Mouse (Mus musculus): ENCODE measurements around the gene Vcam1.

Vcam1 gene

DNA sequence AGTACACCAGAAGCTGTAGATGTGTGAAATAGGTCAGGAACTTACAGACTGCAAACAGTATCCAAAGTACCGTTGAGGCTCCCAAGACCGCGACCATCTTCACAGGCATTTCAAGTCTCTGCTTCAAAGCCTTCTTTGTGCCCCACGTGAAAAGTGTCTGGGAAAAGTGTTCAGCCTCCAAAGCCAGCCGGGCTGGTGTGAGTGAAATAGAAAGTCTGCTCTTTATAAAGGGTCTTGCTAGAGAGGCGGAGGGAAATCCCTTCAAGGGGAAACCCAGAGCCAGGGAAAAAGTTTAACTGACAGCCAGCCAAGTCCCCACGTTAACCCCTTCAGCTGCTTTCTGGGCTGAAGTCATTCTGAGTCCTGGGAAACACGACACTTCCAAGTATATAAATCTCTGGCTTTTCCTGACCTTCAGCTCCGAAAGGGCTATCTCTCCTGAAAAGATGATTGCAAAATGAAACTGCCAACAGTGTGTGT lies at the start of gene Vcam1:
Vcam1 (minus strand) TSS at position 430 of the 480 bp plus-strand sequence.
- DNase-seq (ENCODE audit: low read depth in 2 of 2, low spot score in 2 of 2), result no peak

DNA sequence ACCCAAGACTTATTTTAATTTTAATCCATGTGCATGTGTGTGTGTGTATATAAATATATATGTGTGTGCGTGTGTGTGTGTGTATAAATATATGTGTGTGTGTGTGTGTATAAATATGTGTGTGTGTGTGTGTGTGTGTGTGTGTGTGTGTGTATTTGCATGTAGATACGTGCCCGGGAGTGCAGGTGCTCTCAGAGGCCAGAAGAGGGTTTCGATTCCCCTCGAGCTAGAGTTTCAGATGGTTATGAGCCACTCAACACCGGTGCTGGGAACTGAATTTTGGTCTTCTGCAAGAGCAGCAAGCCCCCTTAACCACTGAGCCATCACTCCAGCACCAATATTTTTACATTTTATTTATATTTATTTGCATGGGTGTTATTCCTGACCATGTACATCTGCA lies 45.6 kb upstream of the Vcam1 start:
- no peak for DNase-seq (ENCODE audit: low read depth in 2 of 2, low spot score in 2 of 2)

DNA sequence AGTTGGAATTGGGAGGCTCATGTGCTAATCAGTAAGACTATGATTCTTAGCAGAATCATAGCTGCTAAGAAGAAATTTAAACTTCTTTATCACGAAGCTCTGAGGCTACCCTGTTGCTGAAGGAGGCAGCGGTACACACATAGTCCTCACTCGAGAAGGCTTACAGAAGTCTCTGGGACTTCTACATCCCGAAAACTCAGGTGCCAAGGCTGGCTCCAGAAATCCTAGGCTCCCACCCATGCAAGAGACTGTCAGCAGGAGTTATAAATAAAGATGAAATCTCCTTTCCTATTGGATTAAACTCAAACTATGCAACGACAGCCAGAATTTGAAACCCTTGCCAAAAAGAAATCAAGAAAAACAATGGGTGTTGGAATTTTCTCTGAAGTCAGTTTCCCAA lies 42.0 kb upstream of the Vcam1 start:
- DNase-seq (ENCODE audit: low read depth in 2 of 2, low spot score in 2 of 2), result no peak

DNA sequence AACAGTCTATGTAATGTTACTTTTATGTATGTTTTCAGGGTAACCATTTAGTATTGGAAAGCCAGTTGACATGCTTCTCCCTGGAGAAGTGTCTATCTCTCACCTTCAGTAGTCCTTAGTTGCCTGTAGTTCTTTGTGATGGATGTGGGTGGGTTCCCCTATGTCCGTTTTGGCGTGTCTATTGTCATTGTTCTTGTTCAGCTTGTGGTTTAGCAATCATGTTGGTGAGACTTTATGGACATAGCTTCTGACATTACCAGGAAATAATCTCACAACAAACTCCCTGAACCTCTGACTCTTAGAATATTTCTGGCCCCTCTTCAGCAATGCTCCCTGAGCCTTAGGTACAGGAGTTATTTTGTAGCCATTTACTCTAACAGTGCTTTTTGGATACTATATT lies 38.6 kb upstream of the Vcam1 start:
- DNase-seq (ENCODE audit: low read depth in 2 of 2, low spot score in 2 of 2), result no peak

DNA sequence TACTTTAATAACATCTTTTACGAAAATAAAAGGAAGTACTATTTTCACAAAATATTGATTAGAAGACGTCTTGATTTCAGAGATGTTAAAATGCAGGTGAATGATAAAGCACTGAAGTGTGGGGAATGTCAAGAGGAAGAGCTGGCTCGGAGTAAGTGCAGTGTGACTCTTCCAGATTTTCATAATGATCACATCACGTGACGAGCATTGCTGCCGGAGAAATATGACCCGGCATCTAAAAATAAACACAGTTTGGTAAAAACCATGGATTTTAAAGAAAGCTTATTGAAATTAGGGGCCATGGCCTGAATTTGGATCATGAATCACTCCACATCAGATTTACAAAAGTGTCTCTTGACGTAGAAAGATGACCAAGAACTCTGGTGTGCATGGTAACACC lies 36.8 kb upstream of the Vcam1 start:
- no peak for DNase-seq (ENCODE audit: low read depth in 2 of 2, low spot score in 2 of 2)

DNA sequence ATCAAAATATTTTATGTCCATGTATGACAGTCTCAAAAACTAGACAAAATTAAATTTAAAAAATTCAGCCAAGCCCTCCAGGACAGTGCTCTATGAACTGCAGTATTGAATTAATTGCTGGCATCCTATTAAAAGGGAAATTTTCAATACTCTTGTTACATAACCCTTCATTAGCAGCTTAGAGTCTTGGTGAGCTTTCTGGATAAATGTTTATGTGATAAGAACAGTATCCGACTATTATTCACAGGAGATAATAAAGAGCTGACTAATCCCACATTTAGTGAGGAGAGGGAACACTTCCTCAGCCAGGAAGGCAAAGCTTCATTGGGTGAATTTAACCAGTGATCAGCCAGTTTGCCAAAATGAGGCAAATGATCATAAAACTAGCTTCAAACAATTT lies 35.5 kb upstream of the Vcam1 start:
- DNase-seq (ENCODE audit: low read depth in 2 of 2, low spot score in 2 of 2), result no peak

DNA sequence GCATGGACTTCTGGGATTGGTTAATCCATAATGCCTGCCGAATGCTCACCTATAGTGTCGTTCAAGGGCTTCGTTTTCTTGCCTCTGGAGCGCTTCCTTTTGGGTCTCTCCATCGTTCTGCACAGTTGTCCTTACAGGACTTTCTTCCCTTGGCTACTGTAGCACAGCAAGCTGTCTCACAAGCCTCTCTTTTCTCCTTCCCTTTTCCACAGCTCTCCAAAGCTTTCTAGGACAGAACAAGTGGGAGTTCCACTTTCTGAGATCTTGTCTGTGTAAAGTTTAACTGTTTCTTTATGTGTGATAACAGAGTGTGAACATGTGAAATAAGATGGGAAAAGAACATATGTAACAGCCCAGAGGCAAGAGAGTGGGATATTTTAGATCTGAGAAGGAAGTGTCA lies 34.0 kb upstream of the Vcam1 start:
- no peak for DNase-seq (ENCODE audit: low read depth in 2 of 2, low spot score in 2 of 2)

DNA sequence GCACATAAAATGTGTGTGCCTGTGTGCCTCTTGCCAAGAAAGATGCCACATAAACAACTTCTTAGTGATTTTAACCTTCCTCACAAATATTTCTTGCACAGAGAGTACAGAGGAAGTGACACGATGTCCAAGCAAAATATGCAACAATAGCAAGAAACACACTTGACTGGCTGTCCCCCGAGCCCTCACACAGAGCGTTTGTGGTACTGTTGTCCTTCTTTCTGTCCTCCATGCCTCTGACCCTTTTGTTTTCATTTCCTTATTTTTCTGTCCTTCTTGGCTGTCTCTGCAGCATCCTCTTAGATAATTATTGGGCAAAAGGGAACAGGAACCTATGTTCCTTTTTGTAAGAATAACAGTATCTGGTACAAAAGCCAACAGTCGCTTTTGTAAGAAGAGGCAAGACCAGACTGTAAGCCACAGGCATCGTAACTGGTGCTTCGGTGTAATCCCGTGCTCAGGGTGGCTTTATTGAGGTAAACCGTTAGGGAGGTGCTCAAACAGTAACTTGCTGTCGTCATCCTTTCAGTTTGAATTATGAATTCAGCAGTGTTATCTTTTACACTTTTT lies 32.7 kb upstream of the Vcam1 start:
- no peak for DNase-seq (ENCODE audit: low read depth in 2 of 2, low spot score in 2 of 2)

DNA sequence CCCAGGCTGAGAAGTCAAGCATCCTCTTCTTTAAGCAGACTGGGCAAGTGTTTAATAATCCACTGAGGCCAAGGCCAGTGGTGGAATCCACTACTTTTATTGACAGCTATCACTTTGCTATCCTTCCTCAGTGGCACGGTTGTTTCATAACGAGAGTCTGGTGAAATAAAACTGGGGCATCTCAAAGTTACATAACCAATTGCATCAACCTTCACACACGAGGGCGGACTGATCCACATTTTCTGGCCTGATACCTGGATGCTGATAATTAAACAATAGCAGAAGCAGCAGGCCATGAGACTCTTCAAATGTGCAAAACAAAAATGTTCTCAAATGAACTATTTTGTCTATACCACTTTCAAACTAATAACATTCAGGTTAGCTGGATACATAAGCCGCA lies 29.9 kb upstream of the Vcam1 start:
- no peak for DNase-seq (ENCODE audit: low read depth in 2 of 2, low spot score in 2 of 2)

DNA sequence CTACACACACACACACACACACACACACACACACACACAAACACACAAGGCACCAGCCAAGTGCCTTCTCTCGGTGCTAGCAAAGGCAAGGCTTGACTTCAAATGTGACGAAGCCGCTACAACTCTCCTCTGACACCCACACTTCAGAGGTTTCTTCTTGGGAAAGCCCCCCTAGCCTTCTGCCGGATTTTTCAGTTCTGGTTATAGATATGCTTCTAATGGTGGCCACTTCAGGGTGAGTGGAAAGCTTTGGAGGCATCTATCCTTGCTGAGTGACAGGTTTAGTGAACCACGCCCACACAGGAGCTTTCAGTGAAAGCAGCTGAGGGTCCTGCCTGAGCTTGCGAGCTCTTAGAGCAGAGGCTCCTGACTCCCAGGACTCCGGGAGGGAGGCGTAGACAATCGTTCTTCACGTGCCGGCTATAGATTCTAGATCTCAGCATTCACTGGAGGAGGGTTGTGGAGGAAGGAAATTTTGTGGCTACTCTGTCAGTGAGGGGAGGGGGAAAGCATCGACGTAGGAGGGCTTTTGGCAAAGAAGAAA lies 28.0 kb upstream of the Vcam1 start:
- DNase-seq (ENCODE audit: low read depth in 2 of 2, low spot score in 2 of 2), result no peak

DNA sequence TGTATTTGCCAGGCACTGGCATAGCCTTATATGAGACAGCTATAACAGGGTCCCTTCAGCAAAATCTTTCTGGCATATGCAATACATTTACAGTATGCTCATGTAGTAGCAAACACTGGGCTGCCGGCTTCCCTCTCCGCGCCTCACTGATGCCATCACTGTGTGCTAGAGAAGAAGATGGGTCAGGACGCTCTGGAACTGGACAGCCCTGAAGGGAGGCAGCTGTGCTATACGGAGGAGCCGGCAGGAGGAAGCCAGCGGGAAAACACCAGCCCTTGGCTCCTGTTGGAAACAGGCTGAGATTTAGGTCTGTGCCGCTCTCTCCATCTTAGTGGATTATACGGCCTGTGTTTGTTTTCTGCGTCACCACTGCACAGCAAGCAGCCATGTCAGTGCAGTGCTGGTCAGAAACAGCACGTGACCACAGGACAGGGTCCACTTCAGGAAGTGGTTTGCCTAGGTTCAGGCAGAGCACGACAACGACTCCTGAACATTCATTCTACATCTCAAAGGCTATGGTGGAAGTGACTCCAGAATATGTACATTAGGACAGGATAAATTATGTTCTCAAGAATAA lies 20.7 kb upstream of the Vcam1 start:
- no peak for DNase-seq (ENCODE audit: low read depth in 2 of 2, low spot score in 2 of 2)

DNA sequence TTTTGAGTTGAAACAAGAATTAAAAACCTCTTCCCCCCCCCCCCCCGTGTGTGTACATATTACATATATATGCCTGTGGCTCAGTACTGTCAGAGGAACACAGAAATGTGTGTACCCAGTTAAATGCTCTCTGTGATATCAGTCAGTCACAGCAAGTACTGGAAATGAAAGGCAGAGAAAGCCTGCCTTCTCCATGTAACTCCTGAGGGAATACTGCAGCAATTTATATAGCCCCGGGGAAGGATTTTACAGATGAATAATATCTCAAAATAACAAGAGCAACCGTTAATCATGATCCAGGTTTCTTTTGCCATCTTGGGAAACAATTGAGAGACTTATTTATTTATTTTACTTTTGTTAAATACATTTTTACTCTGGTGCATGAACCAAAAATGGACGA lies 19.6 kb upstream of the Vcam1 start:
- no peak for DNase-seq (ENCODE audit: low read depth in 2 of 2, low spot score in 2 of 2)

DNA sequence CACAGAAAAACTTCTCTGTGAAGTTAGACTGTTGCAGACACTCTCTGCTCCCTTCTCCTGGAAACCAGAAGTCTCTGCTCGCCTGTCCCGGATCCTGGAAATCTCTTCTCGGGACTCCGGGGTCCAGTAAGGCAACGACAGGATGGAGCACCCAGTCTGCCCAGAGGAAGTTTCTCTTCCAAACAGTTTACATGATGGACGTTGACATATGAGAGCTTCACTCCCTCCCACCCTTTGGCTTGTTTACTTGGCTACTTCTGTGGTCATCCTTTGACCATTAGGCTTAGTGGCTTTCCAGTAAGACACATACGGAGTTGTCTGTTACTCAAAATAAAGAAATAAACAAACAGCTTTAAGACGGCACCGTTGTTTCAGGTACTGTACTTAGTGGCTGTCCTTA lies 19.2 kb upstream of the Vcam1 start:
- DNase-seq (ENCODE audit: low read depth in 2 of 2, low spot score in 2 of 2), result no peak

DNA sequence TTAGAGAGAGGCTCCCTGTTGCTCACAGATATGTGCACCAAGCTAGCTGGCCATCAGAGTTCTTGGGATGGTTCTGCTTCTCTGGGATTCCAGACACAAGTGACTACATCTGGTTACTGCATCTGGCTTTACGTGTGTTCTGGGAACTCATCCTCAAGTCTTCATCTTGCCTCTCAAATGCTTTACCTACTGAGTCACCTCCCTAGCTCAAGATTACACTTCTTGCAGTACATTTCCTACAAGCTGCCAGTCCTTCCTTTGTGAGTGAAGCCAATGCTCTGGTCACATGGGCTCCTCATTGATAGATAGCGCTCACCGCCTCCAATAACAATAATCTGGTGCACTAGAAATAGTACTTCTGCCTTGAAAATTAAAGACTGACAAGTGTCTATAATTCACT lies 11.7 kb upstream of the Vcam1 start:
- no peak for DNase-seq (ENCODE audit: low read depth in 2 of 2, low spot score in 2 of 2)

DNA sequence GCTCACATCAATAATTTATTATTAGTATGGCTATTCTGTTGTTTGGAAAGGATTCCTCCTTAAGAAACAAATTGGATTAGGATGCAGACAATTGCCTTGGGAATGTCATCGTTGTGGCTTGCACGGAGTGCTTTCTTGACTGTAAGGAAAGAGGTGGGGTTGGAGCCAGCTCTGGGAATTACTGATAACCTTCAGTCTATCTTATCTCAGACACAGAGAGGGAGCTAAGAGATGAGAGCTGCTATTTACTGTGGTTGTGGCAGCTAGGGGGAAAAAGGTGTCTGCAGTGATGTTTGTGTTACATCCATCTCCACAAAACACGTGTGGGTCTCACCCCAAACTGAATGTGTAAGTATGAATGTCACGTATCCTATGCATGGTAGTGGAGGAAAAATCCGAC lies 9.5 kb upstream of the Vcam1 start:
- no peak for DNase-seq (ENCODE audit: low read depth in 2 of 2, low spot score in 2 of 2)

DNA sequence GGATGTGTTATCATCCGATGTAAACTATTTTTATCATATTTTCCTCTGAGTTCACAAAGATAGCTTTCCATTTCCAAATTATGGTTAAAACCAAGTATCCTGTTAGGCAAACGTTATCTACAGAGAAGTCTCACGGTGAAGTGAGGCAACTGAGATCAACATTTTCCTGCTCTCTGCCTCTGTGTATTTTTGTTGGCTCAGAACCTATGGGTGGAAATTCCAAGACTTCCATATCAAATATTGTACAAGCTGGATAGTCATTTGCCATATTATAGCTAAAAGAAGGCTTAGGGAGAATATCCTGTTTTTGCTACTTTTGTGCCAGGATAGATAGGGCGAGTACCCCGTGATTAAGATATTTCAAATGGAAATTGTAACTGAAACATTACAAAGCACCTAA lies 8.6 kb upstream of the Vcam1 start:
- DNase-seq (ENCODE audit: low read depth in 2 of 2, low spot score in 2 of 2), result no peak

DNA sequence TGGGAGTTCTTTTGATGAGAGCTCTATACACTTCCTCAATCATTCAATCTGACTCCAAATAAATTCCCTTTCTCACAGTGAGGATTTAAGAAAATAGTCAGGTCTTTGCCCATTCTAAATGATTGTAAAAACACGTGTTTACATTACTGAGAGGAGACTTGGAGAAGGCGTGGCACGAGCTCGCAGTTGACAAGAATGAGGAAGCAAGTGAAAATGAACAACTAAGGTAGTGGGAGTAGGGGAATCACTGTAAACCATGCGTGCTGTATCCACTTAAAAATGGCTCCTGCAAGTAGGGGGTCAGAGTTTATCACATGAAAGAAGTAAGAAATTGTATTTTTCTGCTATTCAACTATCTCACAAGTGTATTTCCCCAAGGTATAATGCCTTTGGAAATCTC lies 3.9 kb upstream of the Vcam1 start:
- DNase-seq (ENCODE audit: low read depth in 2 of 2, low spot score in 2 of 2), result no peak

DNA sequence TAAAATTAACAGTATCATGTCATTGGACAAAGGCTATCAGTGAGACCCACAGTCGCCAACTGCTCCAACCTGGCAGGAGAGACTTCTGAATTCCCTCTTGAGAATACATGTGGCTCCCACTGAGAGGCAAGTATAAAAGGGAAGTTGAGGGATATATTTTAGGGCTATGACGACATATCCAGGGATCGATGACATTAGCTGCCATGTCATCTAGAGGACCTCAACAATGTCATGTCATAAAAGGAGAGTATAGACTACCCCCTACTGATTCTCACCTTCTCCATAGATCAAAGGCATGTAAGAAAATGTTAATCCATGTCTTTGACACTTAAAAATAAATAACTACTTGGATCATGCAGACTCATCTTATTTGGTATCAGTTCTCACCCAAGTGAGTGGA lies 1.2 kb upstream of the Vcam1 start:
- DNase-seq (ENCODE audit: low read depth in 2 of 2, low spot score in 2 of 2), result no peak

DNA sequence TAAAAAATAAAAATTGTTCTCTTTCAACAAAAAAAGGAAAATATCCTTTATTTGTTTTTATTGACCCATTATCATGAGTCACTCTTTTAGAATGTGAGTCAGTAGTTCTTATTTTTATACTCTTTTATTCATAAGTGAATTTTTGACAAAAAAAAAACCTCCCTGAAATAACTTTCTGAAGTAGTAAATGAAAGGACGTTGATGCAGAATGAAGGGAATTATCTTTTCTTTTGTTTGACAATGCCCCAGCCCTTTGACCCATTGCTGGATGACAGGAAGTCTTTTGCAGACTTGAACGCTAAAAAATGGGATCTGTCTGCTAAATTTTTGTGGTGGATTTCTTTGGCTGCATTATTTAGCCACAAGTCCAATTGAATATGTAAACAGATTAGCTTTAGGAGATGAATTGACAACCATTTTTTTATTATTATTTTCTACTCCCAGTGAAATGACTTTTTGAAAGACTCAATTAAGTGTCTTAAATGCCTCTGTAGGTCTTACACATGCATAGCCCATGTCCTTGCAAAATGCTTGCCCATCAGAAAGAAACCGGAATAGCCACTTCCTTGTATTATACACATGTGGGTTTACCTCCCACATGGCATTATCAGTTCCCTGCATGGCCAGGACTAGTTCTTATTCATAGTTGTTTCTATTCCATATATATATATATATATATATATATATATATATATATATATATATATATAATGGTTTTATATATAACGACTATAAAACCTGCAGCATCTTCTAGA lies 530 bp upstream of the Vcam1 start:
- no peak for DNase-seq (ENCODE audit: low read depth in 2 of 2, low spot score in 2 of 2)

DNA sequence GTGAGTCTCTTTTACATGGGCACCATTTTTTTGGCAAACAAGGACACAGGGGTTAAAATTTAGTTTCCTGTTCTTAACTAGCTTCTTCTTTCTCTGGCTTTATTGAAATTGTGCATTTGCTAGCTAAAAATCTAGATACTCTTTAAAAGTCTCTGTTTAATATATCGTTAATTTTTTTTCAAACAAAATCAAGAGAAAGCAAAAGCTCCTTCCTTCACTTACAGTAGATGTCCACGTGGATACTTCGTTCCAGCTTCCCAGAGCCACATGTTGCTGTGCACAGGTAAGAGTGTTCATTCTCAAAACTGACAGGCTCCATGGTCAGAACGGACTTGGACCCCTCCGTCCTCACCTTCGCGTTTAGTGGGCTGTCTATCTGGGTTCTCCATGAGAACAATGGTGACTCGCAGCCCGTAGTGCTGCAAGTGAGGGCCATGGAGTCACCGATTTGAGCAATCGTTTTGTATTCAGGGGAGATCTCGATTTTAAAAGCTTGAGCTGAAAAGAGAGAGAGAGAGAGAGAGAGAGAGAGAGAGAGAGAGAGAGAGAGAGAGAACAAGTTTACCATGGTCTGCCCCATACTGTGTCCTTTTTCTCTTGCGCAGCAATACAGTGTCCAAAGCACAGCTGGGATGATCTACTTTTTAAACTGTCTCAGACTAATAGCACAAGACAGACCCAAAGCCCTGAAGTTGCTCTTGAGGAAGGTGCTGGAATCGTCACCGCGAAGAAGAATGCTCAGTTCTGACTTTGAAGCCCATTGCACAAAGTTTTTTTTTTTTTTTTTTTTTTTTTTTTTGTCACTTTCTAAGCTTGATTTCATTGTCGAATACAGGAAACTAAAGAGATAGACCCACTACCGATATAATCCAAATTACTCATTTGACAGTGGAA lies 930 bp downstream of the Vcam1 start:
- no peak for DNase-seq (ENCODE audit: low read depth in 2 of 2, low spot score in 2 of 2)

DNA sequence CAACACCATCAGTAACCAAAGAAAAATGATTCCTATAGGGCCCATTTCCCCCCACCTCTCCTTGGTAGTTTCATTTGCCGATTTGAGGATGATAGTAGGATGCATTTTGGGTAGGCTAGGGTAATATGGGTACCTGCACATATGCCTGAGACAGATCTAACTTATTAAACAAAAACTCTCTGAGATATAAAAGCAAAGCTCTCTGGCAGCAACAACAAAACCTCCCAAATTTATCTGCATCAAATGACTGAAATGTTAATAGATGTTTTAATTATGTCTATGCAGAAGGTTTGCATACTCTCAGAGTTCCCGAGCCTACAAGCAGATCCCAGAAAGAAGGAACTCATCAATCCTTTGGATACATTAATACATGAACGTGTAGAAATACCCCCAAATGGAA lies 1.7 kb downstream of the Vcam1 start:
- no peak for DNase-seq (ENCODE audit: low read depth in 2 of 2, low spot score in 2 of 2)

DNA sequence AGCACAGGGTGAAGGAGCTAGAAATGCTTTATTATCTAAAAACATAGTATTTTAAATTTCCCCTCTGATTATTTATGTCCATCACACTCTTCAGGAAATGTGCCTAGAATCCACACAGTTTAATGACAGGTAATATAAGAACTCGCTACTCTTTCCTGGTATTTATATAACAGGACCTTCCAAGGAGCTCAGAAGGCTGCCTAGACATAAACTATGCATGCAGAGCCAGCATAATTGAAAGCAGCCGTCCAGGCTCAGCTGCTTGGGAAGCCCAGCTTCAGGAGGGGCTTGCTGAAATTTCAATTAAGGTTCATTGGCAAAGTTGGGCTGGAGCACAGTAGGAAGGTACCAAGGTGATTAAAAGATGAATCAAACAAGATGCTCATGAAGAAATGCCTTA lies 2.2 kb downstream of the Vcam1 start:
- DNase-seq (ENCODE audit: low read depth in 2 of 2, low spot score in 2 of 2), result no peak
